Mouse (Mus musculus) megakaryocyte, embryonic 14.5 days (primary cell): Measurements from ENCODE around the gene Paqr3. TPM values are rescaled to one million over a fixed set of nuclear protein-coding genes. Genes with fewer than 3 reads are reported as not detected.

Experiments used
- H3K27me3 ChIP-seq: replicated peaks from 2 replicates; pipeline ENCODE3; 2012; ENCODE audit warnings: inconsistent platforms
- H3K36me3 ChIP-seq: replicated peaks from 2 replicates; pipeline ENCODE3; 2012; ENCODE audit warnings: low read length, inconsistent platforms, mixed read lengths
- H3K4me1 ChIP-seq: 2 replicates; pipeline ENCODE4 v1.6.1; 2012; ENCODE audit warnings: inconsistent platforms
- H3K4me3 ChIP-seq: replicated peaks from 2 replicates; pipeline ENCODE3; 2012; ENCODE audit warnings: moderate library complexity, mild to moderate bottlenecking, inconsistent platforms
- H3K9me3 ChIP-seq: 2 replicates; pipeline ENCODE4 v1.6.1; 2012; ENCODE audit warnings: inconsistent platforms
- FLI1 ChIP-seq: IDR thresholded peaks from 2 replicates; pipeline ENCODE4 v1.6.1; 2012; ENCODE audit warnings: low read length, inconsistent platforms, mixed read lengths
- GATA1 ChIP-seq: IDR thresholded peaks from 3 replicates; pipeline ENCODE4 v1.6.1; 2012; ENCODE audit warnings: mixed read lengths, low read length, inconsistent platforms, borderline replicate concordance
- polyA plus RNA-seq: library from polyadenylated mRNA; stranded (reverse); fragments of >175 nt; gene quantifications from 2 replicates; pipeline ENCODE4 v1.2.3, GENCODE M21; 2012; ENCODE audit warnings: low replicate concordance; ENCODE audit not compliant: insufficient read depth

Paqr3 gene
- polyA plus RNA-seq, 1 experiment = 0.11 TPM

DNA sequence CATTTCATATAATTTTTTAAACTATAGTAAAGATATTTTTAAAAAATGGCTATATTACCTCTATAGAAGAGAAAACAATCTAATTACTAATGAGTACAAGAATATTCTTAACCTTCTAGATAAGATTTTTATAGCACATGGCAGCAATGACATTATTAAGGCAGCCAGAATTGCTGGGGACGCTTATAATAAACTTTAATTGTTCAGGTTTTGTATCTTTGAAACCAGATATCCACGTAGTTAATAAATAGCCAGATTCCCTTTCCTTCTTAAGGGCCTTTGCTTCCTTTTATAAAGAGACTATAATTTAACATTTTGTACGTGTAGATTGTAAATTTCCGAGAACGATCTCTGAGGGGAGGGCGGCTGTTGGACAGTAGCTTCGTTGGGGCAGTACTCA, 66.1 kb downstream of the Paqr3 start:
- TF ChIP-seq GATA1 (no peak), FLI1 (no peak)
- Histone ChIP-seq H3K36me3 (peaks cover 100% of the 10 kb centered on the region), H3K9me3 (no peaks in the 10 kb centered on the region), H3K4me1 (peaks cover 80% of the 10 kb centered on the region), H3K4me3 (no peak overlapping the region), H3K27me3 (no peaks in the 10 kb centered on the region)

Other genes starting within 250 kb of the Paqr3 start
- gene Bmp2k, start 113.9 kb downstream of the Paqr3 start, polyA plus RNA-seq = 11.6 and 15.5 TPM in 2 replicates